Mouse (Mus musculus) midbrain, embryonic 11.5 days (tissue): ENCODE results near the gene Elf4. TPM values are rescaled to one million over a fixed set of nuclear protein-coding genes. Genes with fewer than 3 reads are reported as not detected.

Source experiments
- ATAC-seq: fragments of 200-750 bp; cut with Nextera tagmentation; 2 replicates; pipeline ENCODE4 v1.8.0; 2017; ENCODE audit warnings: moderate TSS enrichment, moderate library complexity; ENCODE audit not compliant: low FRiP score
- DNase-seq: peaks from one replicate; pipeline ENCODE4 v3.0.0; 2015; ENCODE audit warnings: low spot score; ENCODE audit errors: missing footprints
- H3K27ac ChIP-seq: fragments of 300-500 bp; sonication (generic); 2 replicates; pipeline ENCODE4 v1.5.1; 2014; ENCODE audit warnings: low read depth, low read length
- H3K27me3 ChIP-seq: fragments of 300-500 bp; sonication (generic); 2 replicates; pipeline ENCODE4 v1.6.1; 2014; ENCODE audit warnings: mild to moderate bottlenecking, low read length, moderate library complexity, mixed read lengths; ENCODE audit not compliant: control insufficient read depth, insufficient read depth
- H3K36me3 ChIP-seq: fragments of 300-500 bp; sonication (generic); 2 replicates; pipeline ENCODE4 v1.6.1; 2014; ENCODE audit warnings: mild to moderate bottlenecking, low read length, moderate library complexity, mixed read lengths; ENCODE audit not compliant: control insufficient read depth, insufficient read depth
- H3K4me1 ChIP-seq: fragments of 300-500 bp; sonication (generic); 2 replicates; pipeline ENCODE4 v1.6.1; 2014; ENCODE audit warnings: low read length; ENCODE audit not compliant: control insufficient read depth, insufficient read depth
- H3K4me2 ChIP-seq: fragments of 300-500 bp; sonication (generic); 2 replicates; pipeline ENCODE4 v1.6.1; 2014; ENCODE audit warnings: mild to moderate bottlenecking, moderate library complexity
- H3K4me3 ChIP-seq: fragments of 300-500 bp; sonication (generic); 2 replicates; pipeline ENCODE4 v1.5.1; 2014; ENCODE audit warnings: low read depth, low read length
- H3K9ac ChIP-seq: fragments of 300-500 bp; sonication (generic); 2 replicates; pipeline ENCODE4 v1.6.1; 2014; ENCODE audit warnings: low read length
- H3K9me3 ChIP-seq: fragments of 300-500 bp; sonication (generic); 2 replicates; pipeline ENCODE4 v1.6.1; 2016; ENCODE audit warnings: low read length; ENCODE audit not compliant: control insufficient read depth
- WGBS: fragments of 180-500 bp; shearing (Covaris S2); extraction: QIAGEN DNeasy Blood & Tissue Kit; methylation state at CpG from one replicate; pipeline ENCODE4 v1.1.7; 2014; 5-methylcytosine and 5-hydroxymethylcytosine counted together
- polyA plus RNA-seq: library from polyadenylated mRNA; unstranded; fragments of >200 nt; fragmentation: Nextera tagmentation; extraction: Ambion mirVana; gene quantifications from 2 replicates; pipeline ENCODE4 v1.2.1, GENCODE M21; 2014

Gene Elf4
- polyA plus RNA-seq, 1 experiment from 2014 or later, result 2.0 TPM

- ATAC-seq (no peak), DNase-seq (no peak)
- Histone ChIP-seq H3K27ac (no peak overlapping the region), H3K4me1 (no peaks in the 10 kb centered on the region), H3K4me2 (no peak overlapping the region), H3K9me3 (no peaks in the 10 kb centered on the region), H3K36me3 (no peaks in the 10 kb centered on the region), H3K4me3 (no peak overlapping the region), H3K9ac (no peak overlapping the region), H3K27me3 (no peaks in the 10 kb centered on the region)
- 73% methylated on average over 4 of the region's 4 CpGs for whole genome bisulfite sequencing
Measured at GRCm38 (mm10) chrX:48461006-48461405, 1.9 kb downstream of the Elf4 start.

GRCm38 (mm10) chrX:48460496-48460895 is 2.4 kb downstream of the Elf4 start:
- no peaks in the 10 kb centered on the region for H3K36me3 ChIP-seq
- no peaks in the 10 kb centered on the region for H3K4me1 ChIP-seq
- DNase-seq (no peak), ATAC-seq (no peak)
- H3K27ac ChIP-seq, result no peak overlapping the region
- H3K9ac ChIP-seq, result no peak overlapping the region
- H3K27me3 ChIP-seq, result no peaks in the 10 kb centered on the region
- no peak overlapping the region for H3K4me2 ChIP-seq
- H3K4me3 ChIP-seq, result no peak overlapping the region
- no peaks in the 10 kb centered on the region for H3K9me3 ChIP-seq
- WGBS, result 91% methylated on average over 7 of the region's 7 CpGs

GRCm38 (mm10) chrX:48456956-48457355 is 6.0 kb downstream of the Elf4 start:
- DNase-seq (no peak), ATAC-seq (no peak)
- Histone ChIP-seq H3K9me3 (no peaks in the 10 kb centered on the region), H3K27me3 (peaks cover 30% of the 10 kb centered on the region), H3K9ac (no peak overlapping the region), H3K36me3 (no peaks in the 10 kb centered on the region), H3K4me3 (no peak overlapping the region), H3K27ac (no peak overlapping the region), H3K4me2 (no peak overlapping the region), H3K4me1 (no peaks in the 10 kb centered on the region)
- 56% methylated on average over 6 of the region's 6 CpGs for WGBS

- 26% methylated on average over 9 of the region's 9 CpGs for WGBS
- peaks cover 35% of the 10 kb centered on the region for H3K27me3 ChIP-seq
- DNase-seq (no peak), ATAC-seq (no peak)
- no peak overlapping the region for H3K4me3 ChIP-seq
- no peak overlapping the region for H3K4me2 ChIP-seq
- no peaks in the 10 kb centered on the region for H3K9me3 ChIP-seq
- H3K27ac ChIP-seq, result no peak overlapping the region
- H3K4me1 ChIP-seq, result no peaks in the 10 kb centered on the region
- no peaks in the 10 kb centered on the region for H3K36me3 ChIP-seq
- no peak overlapping the region for H3K9ac ChIP-seq
Measured at GRCm38 (mm10) chrX:48455018-48455417, 7.9 kb downstream of the Elf4 start.

- H3K27me3 ChIP-seq, result peaks cover 35% of the 10 kb centered on the region
- H3K9ac ChIP-seq, result no peak overlapping the region
- ATAC-seq (peak; percentile 22; the same call in 1 of the 2 replicates), DNase-seq (peak; percentile 84)
- 19% methylated on average over 21 of the region's 21 CpGs for WGBS
- H3K9me3 ChIP-seq, result no peaks in the 10 kb centered on the region
- H3K4me2 ChIP-seq, result peak overlapping the region; percentile 39
- no peaks in the 10 kb centered on the region for H3K36me3 ChIP-seq
- peaks cover 3% of the 10 kb centered on the region; the same call in 1 of the 2 replicates for H3K4me1 ChIP-seq
- no peak overlapping the region for H3K27ac ChIP-seq
- peak overlapping the region; percentile 34 for H3K4me3 ChIP-seq
Measured at GRCm38 (mm10) chrX:48454495-48454878, 8.4 kb downstream of the Elf4 start.

GRCm38 (mm10) chrX:48453736-48454494 is 9.0 kb downstream of the Elf4 start:
- peaks cover 3% of the 10 kb centered on the region; the same call in 1 of the 2 replicates for H3K4me1 ChIP-seq
- no peaks in the 10 kb centered on the region for H3K9me3 ChIP-seq
- peak; percentile 59 for ATAC-seq
- H3K27ac ChIP-seq, result no peak overlapping the region
- H3K36me3 ChIP-seq, result no peaks in the 10 kb centered on the region
- peaks cover 35% of the 10 kb centered on the region for H3K27me3 ChIP-seq
- H3K4me2 ChIP-seq, result peak overlapping the region; percentile 39
- 16% methylated on average over 48 of the region's 91 CpGs for WGBS
- no peak overlapping the region; the same call in 1 of the 2 replicates for H3K9ac ChIP-seq
- peak; percentile 85 for DNase-seq
- H3K4me3 ChIP-seq, result peak overlapping the region; percentile 34

- DNase-seq (peak; percentile 92), ATAC-seq (peak; percentile 41; the same call in 1 of the 2 replicates)
- peaks cover 35% of the 10 kb centered on the region for H3K27me3 ChIP-seq
- peak overlapping the region; percentile 34 for H3K4me3 ChIP-seq
- no peaks in the 10 kb centered on the region for H3K36me3 ChIP-seq
- H3K4me1 ChIP-seq, result peaks cover 3% of the 10 kb centered on the region; the same call in 1 of the 2 replicates
- no peaks in the 10 kb centered on the region for H3K9me3 ChIP-seq
- peak overlapping the region; percentile 39 for H3K4me2 ChIP-seq
- H3K9ac ChIP-seq, result no peak overlapping the region; the same call in 1 of the 2 replicates
- H3K27ac ChIP-seq, result no peak overlapping the region
- WGBS, result 24% methylated on average over 58 of the region's 71 CpGs
Measured at GRCm38 (mm10) chrX:48452931-48453673, 9.8 kb downstream of the Elf4 start.

GRCm38 (mm10) chrX:48452231-48452890 is 10.6 kb downstream of the Elf4 start:
- Histone ChIP-seq H3K27me3 (peaks cover 35% of the 10 kb centered on the region), H3K36me3 (no peaks in the 10 kb centered on the region), H3K4me3 (no peak overlapping the region), H3K9me3 (no peaks in the 10 kb centered on the region), H3K27ac (no peak overlapping the region), H3K4me2 (no peak overlapping the region), H3K9ac (no peak overlapping the region), H3K4me1 (peaks cover 3% of the 10 kb centered on the region; the same call in 1 of the 2 replicates)
- DNase-seq (peak; percentile 88), ATAC-seq (no peak)
- WGBS, result 36% methylated on average over 9 of the region's 9 CpGs
